Comparison of ENCODE assay signal across 9 mouse cellular contexts in the genomic region with DNA sequence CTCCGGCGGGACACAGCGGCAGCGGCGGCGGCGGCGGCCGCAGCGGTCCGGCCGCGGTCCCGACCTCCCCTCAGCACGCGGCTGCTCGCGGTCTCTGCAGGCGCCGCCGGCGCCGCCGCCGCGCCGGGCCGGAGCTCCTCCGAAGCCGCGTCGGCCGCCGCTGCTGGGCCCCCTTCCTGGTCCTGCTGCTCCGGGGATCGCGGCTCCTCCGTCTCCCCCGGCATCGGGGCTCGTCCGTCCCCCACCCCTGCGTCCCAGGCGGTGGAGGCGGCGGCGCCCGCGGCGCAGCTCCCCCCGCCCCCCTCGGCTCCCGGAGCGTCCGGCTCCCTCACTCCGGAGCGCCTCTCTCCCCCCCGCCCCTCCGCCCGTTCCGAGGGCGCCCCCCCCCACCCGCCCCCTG. TPM values are rescaled to one million over a fixed set of nuclear protein-coding genes. Genes with fewer than 3 reads are reported as not detected.
DNase-seq lines count a peak whose midpoint lies in the region; ATAC-seq and TF ChIP-seq lines count a peak whose summit lies in the region.
"Had no signal": no experiment of that assay in that cellular context is flagged by ENCODE, and none has a peak within 500 bp of the region (broad histone marks: within the 10 kb centered on the region; RNA-seq: fewer than 3 reads in every experiment).

No protein-coding gene starts in this region.

- in situ Hi-C loops in Patski (cut with MboI; ENCODE audit: low pct_unique_long_range_greater_than_20kb): loop anchor here (10.0 to 25.0 kb wide), 2 partner anchors 780 to 1008 kb away; no protein-coding TSS in a partner anchor

- DNase-seq in kidney, postnatal 4 days: no peak
- DNase-seq in Patski (ENCODE audit: low read depth, low spot score): no peak
- DNase-seq in forebrain, postnatal 0 days: no peak
- no peak for DNase-seq in midbrain, embryonic 10.5 days (ENCODE audit: low spot score)
- no peak for DNase-seq in cerebellum, adult 8-10 months
- DNase-seq in layer of hippocampus, postnatal 36 days: no peak
- no peak for DNase-seq in adrenal gland, adult 8-10 months

- H3K27me3 ChIP-seq in kidney, embryonic 14.5 days (ENCODE audit: control insufficient read depth, insufficient read depth, low read length): no peaks in the 10 kb centered on the region
- H3K27me3 ChIP-seq in Patski: no peaks in the 10 kb centered on the region
- H3K27me3 ChIP-seq in forebrain, postnatal 0 days (ENCODE audit: insufficient read depth, low read length): no peaks in the 10 kb centered on the region
- no peaks in the 10 kb centered on the region for H3K27me3 ChIP-seq in midbrain, embryonic 10.5 days (ENCODE audit: low read depth, poor library complexity, severe bottlenecking)

- peak overlapping the region; percentile 73 for H3K4me3 ChIP-seq in kidney, embryonic 14.5 days (ENCODE audit: low read length)
- peak overlapping the region; percentile 96 for H3K4me3 ChIP-seq in forebrain, postnatal 0 days (ENCODE audit: low read depth, low read length)
- H3K4me3 ChIP-seq in midbrain, embryonic 10.5 days: peak overlapping the region; percentile 87

- no peak for TF ChIP-seq CTCF in Patski (IDR thresholded peaks at IDR 0.05)
- no peak for TF ChIP-seq CTCF in forebrain, postnatal 0 days (IDR thresholded peaks at IDR 0.05; ENCODE audit: low read depth)

- H3K9ac ChIP-seq in kidney, embryonic 14.5 days (ENCODE audit: low read depth, low read length): peak overlapping the region; percentile 99
- peak overlapping the region; percentile 92 for H3K9ac ChIP-seq in forebrain, postnatal 0 days

- POLR2A ChIA-PET in Patski (lab: Charles Lee): interaction anchor here (1.0 to 2.9 kb wide), 3 partner anchors 8 to 199 kb away, joined by 3 to 32 read pairs (median 3); no protein-coding TSS in a partner anchor

- CTCF ChIA-PET in Patski (lab: Charles Lee): interaction anchor here (1.0 kb wide), 2 partner anchors 196 to 200 kb away, joined by 3 to 5 read pairs; no protein-coding TSS in a partner anchor

- peak overlapping the region; percentile 42; the same call in 1 of the 2 replicates for H3K4me2 ChIP-seq in kidney, embryonic 14.5 days (replicated peaks; ENCODE audit: low read depth, low read length)
- H3K4me2 ChIP-seq in forebrain, postnatal 0 days (ENCODE audit: low read depth): peak overlapping the region; percentile 54

- peak; percentile 50 for ATAC-seq in kidney, embryonic 14.5 days (ENCODE audit: low FRiP score, low TSS enrichment)
- ATAC-seq in Patski: peak; percentile 5
- peak; percentile 10 for ATAC-seq in forebrain, postnatal 0 days

- H3K9me3 ChIP-seq in kidney, embryonic 14.5 days (ENCODE audit: control insufficient read depth, low read length): no peaks in the 10 kb centered on the region
- H3K9me3 ChIP-seq in forebrain, postnatal 0 days (ENCODE audit: low read length): no peaks in the 10 kb centered on the region
- H3K9me3 ChIP-seq in midbrain, embryonic 10.5 days (replicated peaks): no peaks in the 10 kb centered on the region

- H3K36me3 ChIP-seq in kidney, embryonic 14.5 days (ENCODE audit: control insufficient read depth, insufficient read depth, low read length): no peaks in the 10 kb centered on the region
- H3K36me3 ChIP-seq in forebrain, postnatal 0 days (ENCODE audit: insufficient read depth): no peaks in the 10 kb centered on the region
- no peaks in the 10 kb centered on the region for H3K36me3 ChIP-seq in midbrain, embryonic 10.5 days

- peak overlapping the region; percentile 98 for H3K27ac ChIP-seq in kidney, embryonic 14.5 days (ENCODE audit: low read depth, low read length)
- peak overlapping the region; percentile 99 for H3K27ac ChIP-seq in forebrain, postnatal 0 days (ENCODE audit: low read depth, low read length)
- peak overlapping the region; percentile 99 for H3K27ac ChIP-seq in midbrain, embryonic 10.5 days (replicated peaks)

- H3K4me1 ChIP-seq in kidney, embryonic 14.5 days (ENCODE audit: control insufficient read depth, insufficient read depth, low read length): no peaks in the 10 kb centered on the region
- peaks cover 9% of the 10 kb centered on the region; the same call in 1 of the 2 replicates for H3K4me1 ChIP-seq in forebrain, postnatal 0 days (ENCODE audit: insufficient read depth)
- H3K4me1 ChIP-seq in midbrain, embryonic 10.5 days: peaks cover 37% of the 10 kb centered on the region

- under 1% methylated on average over 52 of the region's 63 CpGs for WGBS in kidney, embryonic 14.5 days
- 4% methylated on average over 50 of the region's 63 CpGs for WGBS in forebrain, postnatal 0 days
- under 1% methylated on average over 45 of the region's 63 CpGs for WGBS in midbrain, embryonic 10.5 days

RNA-seq across cellular contexts. Expression of a gene that starts 0.8 kb away (rescaled TPM):
- polyA plus RNA-seq in kidney, embryonic 14.5 days (2014; fragmentation: Nextera tagmentation; extraction: Ambion mirVana): 14.6 and 18.1 TPM in 2 replicates
- 94.3 TPM for polyA plus RNA-seq in Patski (2021)
- 52.9 and 61.1 TPM in 2 replicates for total RNA-seq in forebrain, postnatal 0 days (2014; rRNA removed)
- 10.0 and 11.6 TPM in 2 replicates for polyA plus RNA-seq in forebrain, postnatal 0 days (2015; fragmentation: Nextera tagmentation; extraction: Ambion mirVana)
- polyA plus RNA-seq in midbrain, embryonic 10.5 days (2016; fragmentation: Nextera tagmentation; extraction: Ambion mirVana): 13.3 and 15.6 TPM in 2 replicates
- 10 to 100 TPM; 96.1 to 96.3 TPM for total RNA-seq in layer of hippocampus, postnatal 36 days (2021)
- 10 to 100 TPM; 70.3 to 80.8 (median 71.4) TPM for total RNA-seq in adrenal gland, adult 8-10 months (2022)

RNA-seq across cellular contexts. Expression of a gene that starts 0.9 kb away (rescaled TPM):
- 0.97 and 1.6 TPM in 2 replicates for polyA plus RNA-seq in kidney, embryonic 14.5 days (2014; fragmentation: Nextera tagmentation; extraction: Ambion mirVana)
- 1.0 TPM for polyA plus RNA-seq in Patski (2021)
- 1.8 and 2.2 TPM in 2 replicates for total RNA-seq in forebrain, postnatal 0 days (2014; rRNA removed)
- 0.59 and 1.3 TPM in 2 replicates for polyA plus RNA-seq in forebrain, postnatal 0 days (2015; fragmentation: Nextera tagmentation; extraction: Ambion mirVana)
- polyA plus RNA-seq in midbrain, embryonic 10.5 days (2016; fragmentation: Nextera tagmentation; extraction: Ambion mirVana): 1.2 TPM in 2 replicates
- 1 to 10 TPM; 1.1 to 2.0 TPM for total RNA-seq in layer of hippocampus, postnatal 36 days (2021)
- total RNA-seq in adrenal gland, adult 8-10 months (2022): 1 to 10 TPM; 2.1 to 5.8 (median 3.9) TPM

RNA-seq across cellular contexts. Expression of a gene that starts 29.7 kb away (rescaled TPM):
- 0.37 and 2.3 TPM in 2 replicates for polyA plus RNA-seq in kidney, embryonic 14.5 days (2014; fragmentation: Nextera tagmentation; extraction: Ambion mirVana)
- 59.9 TPM for polyA plus RNA-seq in Patski (2021)
- total RNA-seq in forebrain, postnatal 0 days (2014; rRNA removed): 1.3 TPM in 2 replicates
- polyA plus RNA-seq in forebrain, postnatal 0 days (2015; fragmentation: Nextera tagmentation; extraction: Ambion mirVana): 0.96 and 1.1 TPM in 2 replicates
- polyA plus RNA-seq in midbrain, embryonic 10.5 days (2016; fragmentation: Nextera tagmentation; extraction: Ambion mirVana): 1.5 and 2.0 TPM in 2 replicates
- total RNA-seq in layer of hippocampus, postnatal 36 days (2021): 1 to 10 TPM; 2.9 to 4.1 TPM
- 1 to 10 TPM; 1.1 to 3.6 (median 2.3) TPM for total RNA-seq in adrenal gland, adult 8-10 months (2022)

RNA-seq across cellular contexts. Expression of a gene that starts 51.4 kb away (rescaled TPM):
- not detected in 2 replicates for polyA plus RNA-seq in kidney, embryonic 14.5 days (2014; fragmentation: Nextera tagmentation; extraction: Ambion mirVana)
- polyA plus RNA-seq in Patski (2021): not detected
- not detected in 2 replicates for total RNA-seq in forebrain, postnatal 0 days (2014; rRNA removed)
- not detected in 2 replicates for polyA plus RNA-seq in forebrain, postnatal 0 days (2015; fragmentation: Nextera tagmentation; extraction: Ambion mirVana)
- polyA plus RNA-seq in midbrain, embryonic 10.5 days (2016; fragmentation: Nextera tagmentation; extraction: Ambion mirVana): not detected in 2 replicates
- not detected for total RNA-seq in layer of hippocampus, postnatal 36 days (2021)
- total RNA-seq in adrenal gland, adult 8-10 months (2022): not detected
- polyA plus RNA-seq: gonadal fat pad, adult 2 months had no signal

Comparison
In these comparisons a context has a peak if more than half of its experiments do, and no peak if none do; other contexts are left out.
1. RNA of a gene that starts 29.7 kb away (polyA plus RNA-seq): 59.9 TPM in Patski (single experiment); 1.5 to 2.0 TPM in midbrain, embryonic 10.5 days, 0.96 to 1.1 TPM in forebrain, postnatal 0 days and 0.37 to 2.3 TPM in kidney, embryonic 14.5 days; every median in the first group is over 10 times any median in the second.
2. Peak in every context shown above with its lines, with median percentiles within 50 percentile points of each other: ATAC-seq, H3K27ac ChIP-seq and H3K4me3 ChIP-seq.